Mouse (Mus musculus) erythroid progenitor cell, adult 5-6 weeks (primary cell): ENCODE results near the gene Hormad1. TPM values are rescaled to one million over a fixed set of nuclear protein-coding genes. Genes with fewer than 3 reads are reported as not detected.
"Not testable (repeated sequence)": the region's sequence is repeated elsewhere in the genome, so short reads cannot be mapped to it uniquely, and the experiment has no call there.

Source experiments
- ATAC-seq: replicated peaks from 2 replicates; pipeline ENCODE4 v1.8.0; 2016; ENCODE audit warnings: moderate number of reproducible peaks, mild to moderate bottlenecking, moderate TSS enrichment, inconsistent platforms; ENCODE audit not compliant: poor library complexity, low FRiP score, severe bottlenecking
- total RNA-seq, 2 experiments: library from RNA; stranded (forward) in 1 of 2; stranded (reverse) in 1 of 2; fragments of 150-400 nt in 1 of 2; fragments of 186-747, 209-891 nt in 1 of 2; gene quantifications; 2 replicates each; pipeline versions ENCODE4 v1.2.3 to v1.2.4; 2015 to 2017; ENCODE audit warnings: low replicate concordance in 2 of 2

Hormad1 gene
- total RNA-seq, 2 experiments from 2014 or later = not detected

- ATAC-seq = no peak
Observed at GRCm38 (mm10) chr3:95553986-95554385, 5.5 kb upstream of the Hormad1 start.

- ATAC-seq = no peak
Observed at GRCm38 (mm10) chr3:95560738-95561137, 1.3 kb downstream of the Hormad1 start.

- no peak for ATAC-seq
Observed at GRCm38 (mm10) chr3:95561826-95562225, 2.3 kb downstream of the Hormad1 start.

- ATAC-seq = no peak
Observed at GRCm38 (mm10) chr3:95569585-95569984, 10.1 kb downstream of the Hormad1 start.

GRCm38 (mm10) chr3:95587754-95588603 lies 28.5 kb downstream of the Hormad1 start:
- no peak for ATAC-seq

GRCm38 (mm10) chr3:95588604-95589086 lies 29.2 kb downstream of the Hormad1 start, which contains the start of gene Golph3l:
Gene Golph3l, plus strand, starts transcription at chr3:95588934.
- peak; percentile 99 for ATAC-seq

- ATAC-seq = no peak
Observed at GRCm38 (mm10) chr3:95598734-95599133, 39.3 kb downstream of the Hormad1 start.

GRCm38 (mm10) chr3:95601287-95601686 lies 41.8 kb downstream of the Hormad1 start:
- no peak for ATAC-seq

- ATAC-seq = no peak
Observed at GRCm38 (mm10) chr3:95606096-95606495, 46.6 kb downstream of the Hormad1 start.

GRCm38 (mm10) chr3:95609195-95609594 lies 49.7 kb downstream of the Hormad1 start:
- ATAC-seq = no peak

GRCm38 (mm10) chr3:95613996-95614395 lies 54.5 kb downstream of the Hormad1 start:
- no peak for ATAC-seq

GRCm38 (mm10) chr3:95618511-95618910 lies 59.0 kb downstream of the Hormad1 start:
- ATAC-seq = no peak

- ATAC-seq = no peak
Observed at GRCm38 (mm10) chr3:95621241-95621640, 61.8 kb downstream of the Hormad1 start.

GRCm38 (mm10) chr3:95622421-95622820 lies 62.9 kb downstream of the Hormad1 start:
- ATAC-seq = not testable (repeated sequence)

- no peak for ATAC-seq
Observed at GRCm38 (mm10) chr3:95623551-95623950, 64.1 kb downstream of the Hormad1 start.

GRCm38 (mm10) chr3:95623991-95624515 lies 64.6 kb downstream of the Hormad1 start:
- not testable (repeated sequence) for ATAC-seq

GRCm38 (mm10) chr3:95624628-95625503 lies 65.4 kb downstream of the Hormad1 start, which contains the start of gene Ensa:
Gene Ensa, plus strand, starts transcription at chr3:95624993.
- peak; percentile 92 for ATAC-seq

GRCm38 (mm10) chr3:95627763-95628162 lies 68.3 kb downstream of the Hormad1 start:
- ATAC-seq = no peak

- no peak for ATAC-seq
Observed at GRCm38 (mm10) chr3:95629755-95630154, 70.3 kb downstream of the Hormad1 start.

GRCm38 (mm10) chr3:95630856-95631255 lies 71.4 kb downstream of the Hormad1 start:
- no peak for ATAC-seq
